Mouse (Mus musculus): ENCODE results near the gene Ghitm.

DNA sequence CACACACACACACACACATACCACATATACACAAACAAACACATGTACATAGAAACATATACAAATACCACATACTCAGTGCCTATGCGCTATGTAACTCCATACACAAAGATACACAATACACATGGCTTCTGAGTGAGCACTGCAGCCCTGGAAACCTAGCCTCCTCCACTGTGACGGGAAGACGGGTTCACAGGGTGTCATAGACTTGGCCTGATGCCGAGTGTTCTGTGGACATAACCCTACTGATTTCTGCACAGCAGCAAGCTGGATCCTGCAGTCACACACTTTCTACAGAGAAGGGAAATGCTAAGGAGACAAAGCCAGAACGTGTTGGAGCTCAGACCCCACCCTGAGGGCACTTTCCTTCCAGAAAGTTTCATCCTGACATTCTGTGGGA, 30.3 kb downstream of the Ghitm start:
- TF ChIP-seq E2F4 (IDR thresholded peaks at IDR 0.05; ENCODE audit: insufficient read depth) (no peak), MYOG (IDR thresholded peaks at IDR 0.05; ENCODE audit: control insufficient read depth in 1 of 3, insufficient read depth in 1 of 3, insufficient read length in 2 of 3, low read depth in 2 of 3) (no peak)

Measured in myocyte (in vitro differentiated cells).